Comparison of ENCODE assay signal across 11 mouse cellular contexts in genomic region chr1:35694775-35695591, GRCm38 (mm10).
A peak's percentile ranks its signal among the peaks of the same experiment; 100 is the strongest.
DNase-seq lines count a peak whose midpoint lies in the region; ATAC-seq and TF ChIP-seq lines count a peak whose summit lies in the region.
"Had no signal": no experiment of that assay in that cellular context is flagged by ENCODE, and none has a peak within 500 bp of the region (broad histone marks: within the 10 kb centered on the region; RNA-seq: fewer than 3 reads in every experiment).

No protein-coding gene starts in this region.

- DNase-seq in brain, embryonic 14.5 days (ENCODE audit: low read depth): peak; percentile 91
- DNase-seq in embryo, embryonic 11.5 days (ENCODE audit: low read depth, low spot score): peak; percentile 20
- no peak for DNase-seq in urinary bladder, adult 18-20 months (ENCODE audit: low spot score in 2 of 2)
- DNase-seq in urinary bladder, postnatal 4 days (ENCODE audit: low spot score in 2 of 2): no peak
- no peak for DNase-seq in ovary, postnatal 14 days (ENCODE audit: low spot score)
- DNase-seq: cerebellum, postnatal 25 days; kidney, postnatal 14 days had no signal

- peak overlapping the region; percentile 40; the same call in 1 of the 2 replicates for H3K27ac ChIP-seq in hindbrain, embryonic 12.5 days
- H3K27ac ChIP-seq in midbrain, embryonic 16.5 days (ENCODE audit: low read length): peak overlapping the region; percentile 29; the same call in 1 of the 2 replicates
- H3K27ac ChIP-seq: liver, embryonic 14.5 days had no signal

- H3K27me3 ChIP-seq in hindbrain, embryonic 12.5 days: 0 out of 2 replicates have a peak, but pooled peaks cover 4% of the 10 kb centered on the region
- no peaks in the 10 kb centered on the region for H3K27me3 ChIP-seq in midbrain, embryonic 16.5 days (ENCODE audit: control insufficient read depth, insufficient read depth, low read depth, low read length)

- H3K9ac ChIP-seq in hindbrain, embryonic 12.5 days: no peak overlapping the region
- no peak overlapping the region for H3K9ac ChIP-seq in midbrain, embryonic 16.5 days (ENCODE audit: low read depth, low read length)
- H3K9ac ChIP-seq: liver, embryonic 14.5 days had no signal

- TF ChIP-seq CTCF in brain, embryonic 14.5 days (IDR thresholded peaks at IDR 0.05; ENCODE audit: borderline replicate concordance, extremely low read depth, insufficient read depth, insufficient read length): no peak

- H3K4me3 ChIP-seq in hindbrain, embryonic 12.5 days: no peak overlapping the region
- no peak overlapping the region for H3K4me3 ChIP-seq in midbrain, embryonic 16.5 days (ENCODE audit: low read depth, low read length)

- H3K4me1 ChIP-seq in hindbrain, embryonic 12.5 days: peaks cover 19% of the 10 kb centered on the region
- H3K4me1 ChIP-seq in midbrain, embryonic 16.5 days (ENCODE audit: control insufficient read depth, insufficient read depth, low read length): peaks cover 23% of the 10 kb centered on the region

- peak; percentile 90 for ATAC-seq in hindbrain, embryonic 12.5 days (ENCODE audit: low FRiP score)
- ATAC-seq in midbrain, embryonic 16.5 days: peak; percentile 58; the same call in 1 of the 2 replicates
- ATAC-seq in megakaryocyte-erythroid progenitor cell, adult 5-6 weeks (replicated peaks; ENCODE audit: low FRiP score, low TSS enrichment, poor library complexity, severe bottlenecking): no peak

- H3K4me2 ChIP-seq in hindbrain, embryonic 12.5 days (replicated peaks): peak overlapping the region; percentile 30
- H3K4me2 ChIP-seq in midbrain, embryonic 16.5 days (ENCODE audit: low read length): peak overlapping the region; percentile 26

- no peak for TF ChIP-seq POLR2A in brain, embryonic 14.5 days (IDR thresholded peaks at IDR 0.05; ENCODE audit: borderline replicate concordance, extremely low read depth, insufficient read depth, insufficient read length, poor library complexity, severe bottlenecking)

- H3K9me3 ChIP-seq in hindbrain, embryonic 12.5 days (replicated peaks): no peaks in the 10 kb centered on the region
- no peaks in the 10 kb centered on the region for H3K9me3 ChIP-seq in midbrain, embryonic 16.5 days (replicated peaks; ENCODE audit: control insufficient read depth, low read length, poor library complexity, severe bottlenecking)

- 14% methylated on average over 15 of the region's 15 CpGs for WGBS in hindbrain, embryonic 12.5 days
- 8% methylated on average over 15 of the region's 15 CpGs for WGBS in midbrain, embryonic 16.5 days

- no peaks in the 10 kb centered on the region for H3K36me3 ChIP-seq in hindbrain, embryonic 12.5 days
- no peaks in the 10 kb centered on the region for H3K36me3 ChIP-seq in midbrain, embryonic 16.5 days (ENCODE audit: control insufficient read depth, insufficient read depth, low read length)

Comparison
In these comparisons a context has a peak if more than half of its experiments do, and no peak if none do; other contexts are left out.
1. DNase-seq: peak in brain, embryonic 14.5 days (single experiment) and embryo, embryonic 11.5 days (single experiment); none in urinary bladder, adult 18-20 months (0 of 2), urinary bladder, postnatal 4 days (0 of 2) and ovary, postnatal 14 days (single experiment).